Mouse (Mus musculus): ENCODE data around the gene Fam187b.

Gene Fam187b

GRCm38 (mm10) chr7:30958109-30958865 lies 15.3 kb upstream of the Fam187b start:
- in situ Hi-C loops (cut with MboI, MseI) = no loop called here

- in situ Hi-C loops (cut with MboI, MseI) = no loop called here
Measured at GRCm38 (mm10) chr7:30958866-30959487, 14.6 kb upstream of the Fam187b start.

GRCm38 (mm10) chr7:30959786-30960349 lies 13.7 kb upstream of the Fam187b start:
- in situ Hi-C loops (cut with MboI, MseI) = no loop called here

GRCm38 (mm10) chr7:30962862-30963261 lies 10.7 kb upstream of the Fam187b start:
- in situ Hi-C loops (cut with MboI, MseI) = no loop called here

- in situ Hi-C loops (cut with MboI, MseI) = no loop called here
Measured at GRCm38 (mm10) chr7:30964366-30964765, 9.2 kb upstream of the Fam187b start.

GRCm38 (mm10) chr7:30965677-30966076 lies 7.9 kb upstream of the Fam187b start:
- in situ Hi-C loops (cut with MboI, MseI) = no loop called here

GRCm38 (mm10) chr7:30966657-30967056 lies 6.9 kb upstream of the Fam187b start:
- in situ Hi-C loops (cut with MboI, MseI) = no loop called here

- in situ Hi-C loops (cut with MboI, MseI) = no loop called here
Measured at GRCm38 (mm10) chr7:30968611-30969010, 5.0 kb upstream of the Fam187b start.

GRCm38 (mm10) chr7:30969174-30969573 lies 4.4 kb upstream of the Fam187b start:
- in situ Hi-C loops (cut with MboI, MseI) = no loop called here

- in situ Hi-C loops (cut with MboI, MseI) = no loop called here
Measured at GRCm38 (mm10) chr7:30971901-30972300, 1.7 kb upstream of the Fam187b start.

- in situ Hi-C loops (cut with MboI, MseI) = no loop called here
Measured at GRCm38 (mm10) chr7:30972426-30973250, 952 bp upstream of the Fam187b start.

- in situ Hi-C loops (cut with MboI, MseI) = no loop called here
Measured at GRCm38 (mm10) chr7:30973251-30973500, 414 bp upstream of the Fam187b start, which contains the start of gene Lsr. Lsr (minus strand) TSS chr7:30973464.

- in situ Hi-C loops (cut with MboI, MseI) = no loop called here
Measured at GRCm38 (mm10) chr7:30981703-30982102, 8.1 kb downstream of the Fam187b start.

- in situ Hi-C loops (cut with MboI, MseI) = loop anchor here (5.0 kb wide), 1 partner anchor 42 kb away; no protein-coding TSS in a partner anchor
Measured at GRCm38 (mm10) chr7:30985357-30985756, 11.8 kb downstream of the Fam187b start.

GRCm38 (mm10) chr7:30988519-30989162 lies 15.1 kb downstream of the Fam187b start:
- in situ Hi-C loops (cut with MboI, MseI) = loop anchor here (5.0 kb wide), 1 partner anchor 39 kb away; no protein-coding TSS in a partner anchor

GRCm38 (mm10) chr7:30992148-30992547 lies 18.6 kb downstream of the Fam187b start:
- in situ Hi-C loops (cut with MboI, MseI) = loop anchor here (5.0 kb wide), 1 partner anchor 105 kb away; no protein-coding TSS in a partner anchor

- in situ Hi-C loops (cut with MboI, MseI) = loop anchor here (5.0 kb wide), 1 partner anchor 103 kb away; no protein-coding TSS in a partner anchor
Measured at GRCm38 (mm10) chr7:30993986-30994385, 20.4 kb downstream of the Fam187b start.

- in situ Hi-C loops (cut with MboI, MseI) = no loop called here
Measured at GRCm38 (mm10) chr7:30996491-30996890, 22.9 kb downstream of the Fam187b start.

- in situ Hi-C loops (cut with MboI, MseI) = no loop called here
Measured at GRCm38 (mm10) chr7:31000505-31001020, 27.0 kb downstream of the Fam187b start.

GRCm38 (mm10) chr7:31002650-31003049 lies 29.1 kb downstream of the Fam187b start:
- in situ Hi-C loops (cut with MboI, MseI) = no loop called here

- in situ Hi-C loops (cut with MboI, MseI) = no loop called here
Measured at GRCm38 (mm10) chr7:31007775-31008174, 34.2 kb downstream of the Fam187b start.

All from T-helper 1 cell (primary cell).